Mouse (Mus musculus) layer of hippocampus, adult 8-10 months (tissue): Measurements from ENCODE around the gene Procr. TPM values are rescaled to one million over a fixed set of nuclear protein-coding genes. Genes with fewer than 3 reads are reported as not detected.
"Not testable (repeated sequence)": the region's sequence is repeated elsewhere in the genome, so short reads cannot be mapped to it uniquely, and the experiment has no call there.

Experiments used
- DNase-seq, 2 experiments: peaks; one replicate each; pipeline ENCODE4 v3.0.0; 2022; ENCODE audit warnings: low spot score in 2 of 2
- total RNA-seq, 4 experiments: library from RNA; stranded (reverse); gene quantifications; 2 replicates each; pipeline ENCODE4 v1.2.4; 2022

The Procr gene
- total RNA-seq = 1 to 10 TPM in 3 of 4 experiments, under 1 TPM in 1; 0.85 to 2.6 (median 1.3) TPM

DNA sequence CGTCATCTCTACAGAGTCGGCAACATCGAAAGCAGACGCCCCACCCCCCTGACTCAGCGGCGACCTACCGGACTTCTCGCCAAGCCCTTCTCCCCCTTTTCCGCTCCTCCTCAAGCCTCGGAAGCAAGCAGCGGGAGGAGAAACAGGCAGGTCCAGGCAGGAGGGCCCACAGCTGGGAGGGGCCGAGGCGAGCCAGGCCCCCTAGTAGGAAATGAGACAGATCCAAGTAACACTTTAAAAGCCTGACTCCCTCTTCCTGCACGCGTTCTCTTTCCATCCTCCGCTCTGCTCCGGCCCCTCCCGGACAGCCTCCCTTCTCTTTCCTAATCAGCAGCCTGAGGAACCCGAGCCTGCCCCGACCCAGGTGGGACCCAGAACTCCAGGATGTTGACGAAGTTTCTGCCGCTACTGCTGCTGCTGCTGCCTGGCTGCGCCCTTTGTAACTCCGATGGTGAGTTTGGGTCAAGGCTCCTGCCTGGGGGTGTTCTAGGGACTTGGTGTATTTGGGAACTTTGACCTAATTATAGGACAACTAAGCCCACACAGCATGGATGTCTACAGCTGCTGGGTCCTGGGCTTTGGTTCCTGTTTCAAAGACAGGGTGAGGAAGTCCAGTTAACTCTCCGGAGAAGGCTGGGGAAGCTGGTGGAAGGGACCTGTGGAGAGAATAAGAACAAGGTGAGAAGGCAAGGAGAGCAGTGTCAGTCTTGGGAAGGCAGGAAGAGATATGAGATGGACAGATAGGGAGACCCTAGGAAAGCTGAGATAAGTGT, at the start of gene Procr:
Gene Procr, plus strand, starts transcription at position 104 of the 773 bp plus-strand sequence.
- DNase-seq = no peak

DNA sequence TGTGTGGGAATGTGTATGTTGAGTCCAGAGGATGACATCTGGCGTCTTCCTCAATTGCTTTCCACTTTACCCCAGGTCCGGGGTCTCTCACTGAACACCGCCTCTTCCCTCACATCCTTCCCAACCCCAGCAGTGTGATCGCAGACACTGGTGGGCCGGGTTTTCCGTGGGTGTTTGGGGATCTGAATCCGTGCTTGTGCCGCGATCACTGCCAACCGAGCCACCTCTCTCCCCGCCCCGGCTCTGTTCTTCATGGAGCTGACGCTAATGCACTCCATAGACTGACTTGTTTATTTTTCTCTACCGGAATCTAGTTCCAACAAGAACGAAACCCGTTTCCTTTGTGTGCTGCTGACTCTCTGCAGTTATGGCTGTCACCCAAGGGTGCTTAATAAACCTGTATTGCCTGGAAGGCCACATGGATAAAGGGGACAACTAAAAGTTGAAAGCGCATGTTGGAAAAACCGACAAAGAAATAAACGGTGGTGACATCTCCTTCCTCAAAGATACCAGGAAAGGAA, 49.5 kb upstream of the Procr start:
- DNase-seq = peak in 1 of 2 experiments; percentile 30

DNA sequence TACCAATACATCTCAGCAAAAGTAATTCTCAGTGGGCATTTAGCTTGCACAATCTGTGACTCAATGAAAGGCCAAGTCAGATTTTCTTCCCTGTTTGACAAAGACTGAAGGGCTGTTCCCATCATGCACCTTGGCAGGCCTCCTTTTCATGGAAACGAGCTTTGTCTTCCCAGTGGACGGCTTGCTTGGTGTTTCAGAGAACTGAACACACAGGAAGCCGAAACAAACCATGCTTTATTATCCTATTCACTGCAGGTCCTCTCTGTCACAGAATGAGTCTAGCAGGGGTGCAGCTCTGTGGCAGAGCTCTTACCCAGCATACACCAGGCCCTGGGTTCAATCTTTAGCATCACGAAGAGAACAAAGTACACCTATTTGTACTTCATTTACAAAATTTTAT, 47.3 kb upstream of the Procr start:
- DNase-seq = no peak

DNA sequence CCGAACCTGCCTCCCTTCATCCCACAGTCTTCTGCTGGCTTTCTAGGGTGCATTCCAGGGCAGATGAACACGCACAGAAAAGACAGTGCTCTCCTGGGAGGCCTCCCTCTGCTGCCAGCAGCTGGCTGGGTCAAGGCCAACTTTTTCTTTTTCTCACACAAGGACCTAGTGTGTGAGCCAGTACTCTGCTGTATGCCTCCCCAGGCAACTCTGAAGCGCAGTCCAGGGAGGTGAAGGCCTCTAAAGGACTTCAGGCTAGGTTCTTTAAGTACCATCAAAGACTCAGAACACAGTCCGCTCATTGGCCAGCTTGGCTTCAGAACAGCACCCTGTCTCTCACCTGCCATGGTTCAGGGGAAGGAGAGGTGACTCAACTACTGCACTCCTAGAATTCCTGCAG, 43.7 kb upstream of the Procr start:
- DNase-seq = peak; percentile 37 to 41

DNA sequence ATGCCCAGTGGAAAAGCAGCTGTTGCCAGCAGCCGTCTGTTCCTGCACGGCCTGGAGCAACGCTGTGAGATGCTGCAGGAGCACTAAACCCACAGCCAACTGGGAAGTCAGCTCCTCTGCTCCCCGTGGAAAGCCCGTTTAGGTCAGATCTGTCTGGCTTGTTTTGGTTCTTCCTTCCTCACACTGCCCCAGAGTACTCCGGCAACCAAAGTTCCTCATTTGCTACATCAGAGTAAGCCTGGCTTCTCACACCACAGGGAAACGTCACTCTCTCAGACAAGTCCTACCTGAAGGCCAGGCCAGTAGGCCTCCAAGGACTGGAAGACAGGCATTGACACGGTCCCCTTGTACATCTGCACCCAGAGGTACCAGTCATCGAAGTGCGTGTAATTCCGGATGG, 40.4 kb upstream of the Procr start:
- no peak for DNase-seq

DNA sequence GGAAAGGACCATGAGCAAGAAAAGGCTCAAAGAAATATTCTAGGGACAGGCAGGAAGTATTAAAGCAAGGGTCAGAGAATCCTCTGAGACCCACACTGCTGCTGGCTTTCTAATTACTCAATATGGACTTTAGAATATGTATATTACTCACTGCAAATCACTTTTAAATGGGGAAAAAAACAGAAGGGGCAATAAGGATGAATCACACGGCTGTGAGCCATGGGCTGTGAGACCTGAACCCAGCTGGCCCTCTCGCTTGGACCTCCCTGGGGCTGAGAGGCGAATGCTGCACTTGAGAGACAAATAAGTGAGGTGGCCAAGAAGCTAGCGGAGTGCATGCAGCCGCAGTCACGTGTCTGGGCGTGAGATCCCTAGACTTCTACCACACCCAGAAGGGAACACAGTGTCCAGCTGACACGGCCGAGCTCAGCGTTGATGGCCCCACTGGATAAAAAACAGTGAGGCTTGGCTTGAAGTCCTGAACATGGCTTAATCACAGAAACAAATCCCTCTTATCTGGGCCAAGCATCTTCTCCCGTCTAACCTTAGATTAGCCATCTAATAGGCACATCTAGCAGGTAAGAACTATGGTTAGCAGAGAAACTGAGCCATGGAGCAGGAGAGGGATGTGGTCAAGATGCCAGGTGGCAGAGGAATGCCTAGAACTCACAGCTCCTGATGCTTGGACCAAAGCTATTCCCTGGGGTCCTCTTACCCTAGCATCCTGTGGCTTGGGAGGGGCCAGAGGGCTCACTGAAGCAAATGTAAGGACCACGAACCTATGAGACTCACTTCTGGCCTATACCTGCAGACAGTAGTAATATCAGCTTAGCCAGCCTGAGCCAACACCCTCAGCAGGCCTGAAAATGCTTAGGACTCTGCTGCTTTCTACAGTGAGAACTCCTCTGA, 33.6 kb upstream of the Procr start:
- no peak for DNase-seq

DNA sequence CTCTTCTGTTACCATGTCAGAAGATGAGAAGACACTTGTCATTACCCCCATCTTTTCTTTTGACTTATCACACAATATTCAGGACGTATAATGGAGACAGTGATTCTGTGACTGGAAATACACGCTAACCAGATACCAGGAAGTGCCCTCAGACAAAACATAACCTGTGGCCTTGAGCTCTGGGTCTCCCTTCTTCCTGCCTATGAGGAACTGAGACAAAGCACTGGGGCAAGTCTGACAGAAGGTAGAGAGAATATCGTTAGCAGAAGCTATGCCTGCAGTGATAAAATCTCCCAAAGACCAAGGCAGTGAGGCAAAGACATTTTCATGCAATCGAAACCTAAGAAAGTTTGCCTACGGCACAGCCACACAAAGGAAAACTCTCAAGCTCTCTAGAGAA, 30.3 kb upstream of the Procr start:
- DNase-seq = no peak

DNA sequence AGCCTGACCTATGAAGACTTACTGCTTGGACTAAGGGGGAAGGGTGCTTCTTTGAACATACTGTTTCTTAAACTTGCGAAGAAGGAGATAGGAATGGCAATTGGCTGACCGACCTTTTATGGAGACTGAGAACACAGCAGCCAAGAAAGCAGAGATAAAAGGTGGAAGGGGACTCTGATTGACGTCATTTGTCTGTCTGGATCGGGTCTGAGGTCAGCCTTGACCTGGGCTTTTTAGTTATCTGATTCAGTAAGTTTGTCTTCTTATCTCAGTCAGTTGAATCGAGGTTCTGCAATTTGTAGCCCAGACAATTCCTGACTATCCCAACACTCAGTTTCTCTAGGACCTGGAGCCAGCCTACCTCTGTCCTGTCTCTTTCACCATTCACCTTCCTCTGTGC, 26.9 kb upstream of the Procr start:
- DNase-seq = no peak

DNA sequence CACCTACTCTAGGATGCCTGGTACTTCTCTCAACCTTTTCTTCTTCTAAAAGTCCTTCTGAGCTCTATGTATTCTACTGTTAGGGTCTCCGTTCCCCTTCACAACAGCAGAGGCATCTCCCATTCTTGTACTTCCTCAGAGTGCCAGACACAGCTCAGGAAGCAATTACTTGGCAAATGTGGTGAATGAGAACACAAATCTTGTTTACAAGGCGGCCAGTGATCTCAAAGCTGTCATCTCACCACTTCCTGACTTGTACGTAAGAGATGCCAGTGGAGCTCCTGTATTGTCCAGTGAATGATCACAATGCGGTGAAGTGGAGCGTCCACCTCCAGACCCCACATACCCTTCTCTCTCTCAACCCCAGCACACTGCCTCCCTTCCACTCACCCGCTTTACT, 26.4 kb upstream of the Procr start:
- no peak for DNase-seq

DNA sequence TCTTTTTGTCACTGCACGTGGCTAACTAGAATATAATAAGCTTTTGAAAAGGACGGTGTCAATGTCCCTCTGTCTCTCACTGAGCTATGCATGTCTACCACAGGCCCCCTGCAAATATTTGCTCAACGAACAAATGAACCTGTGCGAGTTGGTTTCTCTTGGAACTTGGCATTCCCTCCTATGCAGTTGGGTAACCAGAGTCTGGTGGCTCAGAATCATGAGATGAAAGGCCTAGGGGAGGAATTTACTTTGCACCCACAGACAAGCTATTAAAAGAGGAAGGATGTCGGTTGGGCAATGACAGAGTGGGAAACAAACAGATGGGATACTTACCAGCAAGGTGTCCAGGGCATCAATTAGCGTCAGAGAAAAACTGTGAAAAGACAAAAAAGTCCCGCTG, 24.6 kb upstream of the Procr start:
- no peak for DNase-seq

DNA sequence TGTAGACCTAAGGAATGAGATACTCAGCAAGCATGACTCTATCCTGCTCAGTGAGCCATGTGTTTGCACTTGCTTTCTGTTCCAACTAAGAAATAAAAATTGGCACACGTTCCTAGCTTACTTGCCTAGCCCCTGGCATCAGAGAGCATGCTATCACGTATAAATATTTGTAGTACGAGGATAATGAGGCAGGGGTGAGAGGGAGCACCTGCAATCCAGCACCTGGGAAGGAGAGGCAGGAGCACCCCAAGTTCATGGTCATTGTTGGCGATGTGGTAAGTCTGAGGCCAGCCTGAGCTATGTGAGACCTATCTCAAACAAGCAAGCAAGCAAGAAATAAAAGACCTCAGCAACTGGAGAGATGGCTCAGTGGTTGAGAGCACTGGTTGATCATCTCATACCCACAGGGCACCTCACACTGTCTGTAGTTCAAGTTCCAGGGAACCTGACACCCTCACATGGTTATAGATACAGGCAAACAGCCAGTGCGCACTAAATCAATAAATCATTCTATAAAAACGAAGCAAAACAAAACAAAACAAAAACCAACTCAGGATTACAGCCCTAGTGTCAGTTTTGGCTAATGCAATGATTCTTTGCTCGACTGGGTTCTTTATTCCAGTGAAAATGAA, 23.0 kb upstream of the Procr start:
- no peak for DNase-seq

DNA sequence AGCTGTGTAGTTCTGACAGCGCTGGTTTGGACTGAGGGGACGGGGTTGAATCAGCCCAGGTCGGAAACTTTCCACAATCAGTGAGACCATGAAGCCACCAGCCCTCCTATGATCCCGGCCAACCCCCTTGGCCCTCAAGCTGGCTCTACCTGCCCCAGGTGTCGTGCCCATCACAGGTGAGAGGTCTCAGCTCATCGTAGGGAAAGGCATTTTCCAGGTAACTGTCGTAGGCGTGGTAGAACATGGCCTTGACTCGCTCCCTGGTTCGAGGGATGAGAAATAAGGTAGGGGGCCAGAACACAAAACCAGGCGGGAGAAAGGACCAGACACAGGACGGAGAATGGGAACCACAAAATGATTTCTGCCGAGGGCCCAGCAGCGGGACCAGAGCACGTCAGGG, 22.2 kb upstream of the Procr start:
- DNase-seq = no peak

DNA sequence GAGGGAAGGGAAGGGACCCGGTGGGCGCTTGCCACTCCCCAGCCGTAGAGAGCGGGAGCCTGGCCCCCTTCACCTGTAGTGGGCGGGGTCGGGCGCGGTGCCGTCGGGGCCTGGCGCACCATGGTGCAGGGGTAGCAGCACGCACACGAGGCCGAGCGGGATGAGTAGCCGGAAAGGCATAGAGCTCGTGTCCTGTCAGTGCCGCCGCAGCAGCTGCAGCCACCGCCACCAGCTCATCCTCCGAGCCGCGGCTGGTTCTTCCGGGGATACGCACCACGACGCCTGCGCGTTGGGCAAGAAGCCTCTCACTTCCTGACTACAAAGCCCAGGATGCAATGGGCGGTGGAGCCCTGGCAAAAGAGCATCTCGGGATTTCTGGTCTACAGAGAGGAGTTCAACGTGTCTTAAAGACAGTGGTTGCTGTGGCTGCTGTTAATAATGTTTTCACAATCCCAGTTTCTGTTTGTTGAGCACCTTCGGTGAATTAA, 21.7 kb upstream of the Procr start, which contains the start of gene Edem2:
Gene Edem2, minus strand, starts transcription at position 318 of the 488 bp plus-strand sequence.
- DNase-seq = peak; percentile 90

DNA sequence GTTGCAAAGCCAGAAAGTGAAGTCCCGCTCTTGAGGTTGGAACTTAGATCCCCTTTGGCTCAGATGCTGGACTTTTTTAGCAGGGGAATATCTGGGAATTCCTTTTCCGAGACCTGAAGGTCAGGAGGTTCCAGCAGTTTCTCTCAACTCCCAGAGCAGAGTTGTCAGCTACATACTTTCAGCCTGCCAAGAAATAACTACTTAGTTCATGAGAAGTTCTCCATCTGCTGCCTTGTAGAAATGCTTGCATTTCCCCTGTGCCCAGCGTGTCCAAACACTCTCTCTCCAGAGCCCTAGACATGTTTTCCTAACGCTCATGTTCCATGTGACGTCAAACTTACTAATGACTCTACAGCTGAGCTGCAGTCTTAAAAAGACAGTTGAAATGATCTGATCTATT, 15.8 kb upstream of the Procr start:
- no peak for DNase-seq

DNA sequence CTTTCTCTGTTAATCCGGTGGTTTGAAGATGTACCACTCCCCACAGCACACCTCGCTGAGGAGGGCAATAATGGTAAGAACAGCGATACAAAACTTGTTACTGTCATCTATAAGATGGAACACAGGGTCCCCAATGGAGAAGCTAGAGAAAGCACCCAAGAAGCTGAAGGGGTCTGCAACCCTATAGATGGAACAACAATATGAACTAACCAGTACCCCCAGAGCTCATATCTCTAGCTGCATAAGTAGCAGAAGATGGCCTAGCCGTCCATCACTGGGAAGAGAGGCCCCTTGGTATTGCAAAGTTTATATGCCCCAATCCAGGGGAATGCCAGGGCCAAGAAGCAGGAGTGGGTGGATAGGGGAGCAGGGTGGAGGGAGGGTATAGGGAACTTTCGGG, 15.2 kb upstream of the Procr start, which contains the start of gene Gm17581:
Gene Gm17581, minus strand, starts transcription at position 101 of the 400 bp plus-strand sequence.
- DNase-seq = not testable (repeated sequence)

DNA sequence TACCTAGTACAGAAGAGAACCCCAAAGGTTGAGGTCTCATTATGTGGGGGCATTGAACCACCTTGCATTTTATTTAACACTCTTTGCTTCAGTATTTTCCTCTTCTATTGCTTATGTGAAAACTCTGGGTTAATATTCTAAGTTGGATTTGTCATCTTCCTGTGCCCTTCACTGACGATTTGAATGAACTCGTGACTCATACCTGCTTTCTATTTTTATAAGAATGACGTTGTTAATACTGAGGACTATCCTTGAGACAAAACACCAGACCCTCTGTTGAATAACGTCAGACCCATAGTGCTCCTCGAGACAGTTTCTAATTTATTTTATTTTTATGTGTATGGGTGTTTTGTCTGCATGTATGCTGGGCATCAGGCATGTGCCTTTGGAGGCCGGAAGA, 14.0 kb upstream of the Procr start:
- DNase-seq = no peak

DNA sequence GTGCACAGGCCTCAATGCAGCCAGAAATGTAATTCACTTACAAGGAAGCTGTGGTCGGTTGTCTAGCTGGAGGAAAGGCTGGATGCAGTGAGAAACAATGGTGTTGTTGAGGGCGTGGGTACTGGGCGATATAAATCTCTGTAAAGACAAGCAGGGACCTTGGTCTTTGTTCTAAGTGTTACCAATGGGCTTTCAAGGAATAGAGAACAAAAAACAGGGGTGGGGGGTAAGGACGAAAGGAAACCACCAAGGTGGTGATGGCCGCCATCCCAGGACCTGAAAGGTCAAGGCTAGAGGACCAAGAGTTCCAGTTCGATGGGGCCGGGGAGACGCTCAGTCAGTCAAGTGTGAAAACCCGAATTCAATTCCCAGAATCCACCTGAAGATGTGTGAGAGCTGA, 13.1 kb upstream of the Procr start:
- DNase-seq = no peak

DNA sequence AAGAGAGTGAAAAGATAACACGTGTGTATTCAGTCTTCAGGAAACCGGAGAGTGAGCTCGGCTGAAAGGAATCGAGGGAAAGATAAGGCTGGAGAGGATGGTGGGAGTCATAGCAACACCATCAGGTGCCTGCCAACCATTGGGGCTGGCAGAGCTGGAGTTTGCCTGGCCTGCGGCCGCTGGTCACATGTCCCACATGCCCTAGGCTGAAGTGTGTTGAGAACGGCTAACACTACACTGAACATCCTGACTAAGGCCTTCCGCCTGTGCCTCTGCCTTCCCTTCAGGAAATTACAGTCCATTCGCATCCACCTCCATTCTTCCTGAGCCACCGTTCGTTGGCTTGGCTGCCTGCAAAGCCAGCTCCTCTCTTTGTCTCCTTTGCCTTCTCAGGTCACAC, 8.7 kb upstream of the Procr start:
- DNase-seq = no peak

DNA sequence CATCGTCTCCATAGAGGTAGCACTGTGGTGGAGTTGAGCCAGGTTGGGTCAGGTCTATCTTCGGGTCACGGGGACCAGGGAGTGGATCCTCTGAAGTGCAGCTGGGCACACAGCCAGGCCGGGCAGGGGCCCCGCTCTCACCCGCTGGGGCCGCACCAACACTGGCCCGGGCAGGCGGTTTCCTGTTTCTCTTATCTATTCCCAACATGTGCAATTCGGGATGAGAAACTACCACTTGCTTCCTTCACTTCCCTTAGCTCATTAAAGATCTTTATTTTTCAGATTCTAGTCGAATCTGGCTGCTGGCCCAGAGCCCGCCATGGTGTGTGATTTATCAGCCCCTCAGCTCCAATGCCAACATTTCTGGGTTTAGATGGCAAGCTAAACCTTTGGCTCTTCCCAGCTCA, 8.0 kb upstream of the Procr start:
- no peak for DNase-seq

DNA sequence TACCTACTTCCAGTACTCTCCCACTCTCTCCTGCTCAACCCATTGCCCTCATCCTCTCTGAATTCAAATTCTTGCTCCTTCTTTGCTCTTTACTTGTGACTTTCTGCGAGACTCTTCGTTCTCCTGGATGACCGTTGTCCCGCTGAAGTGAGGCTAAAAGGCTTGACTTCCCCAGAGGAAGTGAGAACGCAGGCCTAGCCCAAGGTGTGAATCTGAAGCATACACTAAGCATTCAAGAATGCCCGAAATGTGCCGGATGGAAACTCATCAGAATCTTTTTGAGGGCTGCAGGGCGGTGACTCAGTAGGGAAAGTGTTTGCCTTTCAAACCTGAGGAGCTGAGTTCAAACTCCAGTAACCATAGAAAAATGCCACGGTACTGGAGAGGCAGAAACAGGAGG, 7.6 kb upstream of the Procr start:
- DNase-seq = no peak

DNA sequence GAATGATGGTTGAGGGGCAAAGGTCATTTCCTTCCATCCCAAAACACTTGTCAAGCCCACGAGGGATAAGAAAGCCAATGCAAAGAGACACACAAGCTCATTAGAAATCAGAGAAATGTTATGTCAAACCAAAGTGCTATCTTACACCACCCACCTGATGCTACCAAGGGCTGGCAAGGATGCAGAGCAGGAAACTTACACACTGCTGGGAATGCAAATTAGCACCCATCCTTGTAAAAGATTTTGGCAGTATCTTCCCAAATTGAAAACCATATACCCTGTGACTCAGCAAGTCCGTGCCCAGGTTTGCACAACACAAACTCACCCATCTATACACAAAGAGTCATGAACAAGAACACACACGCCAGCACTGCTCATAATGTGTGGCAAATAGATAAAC, 5.4 kb upstream of the Procr start:
- DNase-seq = no peak

DNA sequence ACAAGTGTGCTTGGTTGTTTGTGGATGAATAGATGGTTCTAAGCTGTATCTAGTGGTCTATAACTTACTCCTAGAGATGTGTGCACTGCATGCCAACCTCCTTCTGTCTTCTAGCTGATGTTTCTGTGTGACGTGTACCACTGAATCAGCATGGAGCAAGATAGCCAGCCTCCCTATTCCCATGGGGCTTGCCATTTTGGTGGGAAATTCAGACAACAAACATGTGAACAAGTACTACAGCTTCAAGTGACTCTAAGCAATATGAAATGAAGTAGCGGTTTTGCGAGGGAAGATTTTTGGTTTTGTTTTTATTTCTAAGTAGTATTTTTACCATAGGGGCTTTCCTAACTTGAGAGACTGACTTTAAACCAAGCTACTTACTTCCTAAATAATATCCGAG, 1.5 kb upstream of the Procr start:
- DNase-seq = no peak
